Mouse (Mus musculus) thymus, adult 2 months (tissue): ENCODE data around the gene Slc1a7.

Source experiments
- CTCF ChIP-seq: fragments of 200-500 bp; IDR thresholded peaks from 2 replicates; pipeline ENCODE4 v1.5.1; 2012; ENCODE audit warnings: mild to moderate bottlenecking, control low read depth, low read length, moderate library complexity, borderline replicate concordance; ENCODE audit not compliant: control insufficient read depth, poor library complexity, insufficient read depth; ENCODE audit errors: extremely low read depth
- POLR2A ChIP-seq: fragments of 200-500 bp; IDR thresholded peaks from 2 replicates; pipeline ENCODE4 v1.6.1; 2012; ENCODE audit warnings: mild to moderate bottlenecking, low read length, control low read depth, moderate library complexity; ENCODE audit not compliant: control insufficient read depth, poor library complexity, insufficient read depth; ENCODE audit errors: extremely low read depth

DNA sequence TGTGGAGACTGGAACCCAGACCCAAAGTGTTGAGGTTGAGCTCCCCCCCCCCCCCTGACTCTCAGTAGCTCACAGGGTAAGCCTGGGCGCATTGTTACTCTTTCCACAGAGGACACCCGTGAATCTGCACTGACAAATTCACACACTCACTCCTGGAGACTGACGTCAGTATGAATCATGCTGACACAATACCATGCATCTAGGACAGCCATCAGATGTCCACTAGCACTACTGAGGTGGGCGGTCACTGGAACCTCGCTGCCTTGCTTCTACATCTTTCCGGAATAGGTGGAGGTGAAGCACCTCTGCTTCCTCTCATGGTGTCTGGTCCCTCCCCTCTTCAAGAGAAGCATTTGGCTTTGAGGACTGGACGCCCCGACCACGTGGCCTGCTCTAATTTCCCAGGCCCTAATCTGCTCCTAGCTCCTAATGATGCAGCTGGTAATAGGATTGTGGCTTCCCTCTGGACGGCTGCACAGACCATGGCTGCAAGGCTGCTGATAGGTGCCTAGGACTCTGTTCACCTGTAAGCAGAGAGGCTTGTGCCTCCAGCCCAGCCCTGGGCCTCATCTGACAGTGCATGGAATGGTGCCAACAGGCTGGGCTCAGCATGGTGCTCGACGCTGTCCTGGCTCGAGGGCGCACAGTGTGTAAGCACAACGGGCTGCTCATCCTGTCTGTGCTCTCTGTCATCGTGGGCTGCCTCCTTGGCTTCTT lies at the start of gene Slc1a7:
- TF ChIP-seq CTCF (no peak), POLR2A (no peak)
